Mouse (Mus musculus): ENCODE data around the gene Ahnak2. TPM values are rescaled to one million over a fixed set of nuclear protein-coding genes. Genes with fewer than 3 reads are reported as not detected.

Gene Ahnak2
- total RNA-seq, 4 experiments from 2014 or later = 4.7 to 11.9 (median 8.2) TPM

DNA sequence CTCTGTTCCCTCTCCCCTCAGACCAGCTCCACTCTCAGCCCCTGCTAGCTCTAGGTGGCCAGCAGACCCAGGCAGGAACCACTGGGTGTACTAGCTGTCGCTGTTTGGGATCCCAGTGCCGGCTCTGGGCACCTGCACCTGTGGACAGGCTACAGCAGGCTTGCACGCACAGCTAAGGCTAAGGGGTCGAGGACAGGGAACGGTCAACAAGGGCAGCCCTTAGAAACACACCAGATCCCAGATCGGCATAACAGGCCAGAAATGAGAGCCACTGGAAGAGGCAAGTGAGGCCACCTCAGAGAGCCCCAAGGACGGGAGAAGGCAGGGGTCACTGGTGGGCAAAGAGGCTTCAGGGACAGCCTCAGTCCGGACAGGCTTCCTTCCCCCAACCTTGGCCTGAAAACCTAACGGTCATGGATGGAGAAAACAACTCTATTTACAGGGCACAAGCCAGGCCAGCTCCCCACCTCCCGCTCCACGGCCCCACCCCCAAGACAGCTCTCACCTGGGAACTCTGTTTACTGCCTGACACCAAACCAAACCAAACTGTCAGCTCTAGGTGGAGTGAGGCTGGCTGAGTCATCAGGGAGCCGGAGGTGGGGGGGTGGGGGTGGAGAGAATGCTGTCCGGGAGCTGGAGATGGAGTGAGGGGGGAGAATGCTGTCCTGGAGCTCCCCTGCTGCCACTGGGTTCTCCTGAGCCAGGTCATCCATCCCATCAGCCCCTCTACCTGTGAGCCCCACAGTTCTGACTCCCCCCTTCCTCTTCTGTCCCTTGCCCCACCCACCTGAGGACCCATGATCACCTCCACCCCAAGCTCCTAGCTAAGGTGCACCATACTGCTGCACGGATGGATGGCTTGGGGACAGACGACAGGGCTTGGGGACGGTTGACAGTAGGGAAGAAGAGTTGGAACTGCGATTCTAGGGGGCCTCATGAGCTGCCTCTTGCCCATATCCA is 5.6 kb downstream of the Ahnak2 start:
- DNase-seq (ENCODE audit: low spot score in 2 of 2) = no peak

DNA sequence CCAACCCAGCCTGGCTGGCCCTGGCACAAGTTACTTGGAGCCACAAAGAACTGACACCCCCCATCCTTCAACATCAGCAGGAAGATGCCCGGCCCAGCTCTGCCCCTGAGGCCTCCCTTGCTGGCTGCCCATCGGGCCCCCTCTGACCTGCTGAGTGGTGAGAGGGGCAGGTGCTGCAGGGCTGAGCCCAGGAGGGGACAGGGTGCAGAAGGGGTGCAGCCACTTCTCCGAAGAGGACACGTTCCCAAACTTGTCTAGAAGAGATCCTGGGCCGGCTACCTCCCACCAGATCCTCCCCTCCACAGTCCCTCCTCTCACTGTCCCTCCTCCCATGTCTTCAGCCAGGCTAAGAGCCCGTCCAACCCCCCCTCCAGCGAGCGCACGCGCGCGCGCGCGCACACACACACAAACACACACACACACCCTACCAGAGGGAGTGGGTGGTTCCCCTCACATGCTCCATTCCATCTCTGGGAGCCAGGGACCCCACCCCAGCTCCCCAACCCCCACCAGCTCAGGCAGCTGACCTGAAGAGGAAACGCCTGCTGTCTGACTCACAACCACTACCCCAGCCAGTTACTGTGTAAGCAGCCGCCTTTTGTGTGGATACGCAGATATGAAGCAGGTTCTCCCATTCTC is 6.9 kb downstream of the Ahnak2 start:
- DNase-seq (ENCODE audit: low spot score in 2 of 2) = no peak

DNA sequence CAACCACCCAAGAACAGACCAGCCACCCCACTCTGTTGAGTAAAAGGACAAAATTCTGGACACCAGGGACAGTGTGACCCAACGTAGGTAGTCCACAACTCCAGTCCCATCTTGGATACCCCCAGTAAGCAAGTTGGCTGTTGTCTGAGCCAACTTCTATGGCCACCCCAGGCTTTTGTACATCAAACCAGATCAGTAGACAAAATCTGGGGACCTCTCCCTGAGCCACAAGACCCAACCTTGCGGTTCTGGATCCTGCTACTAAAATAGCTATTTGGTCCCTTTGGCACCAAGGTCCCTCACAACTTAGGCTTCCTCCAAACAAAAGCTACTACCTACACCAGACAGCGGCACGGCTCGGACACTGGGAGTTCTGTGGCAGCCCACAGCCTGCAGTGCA is 7.5 kb downstream of the Ahnak2 start:
- DNase-seq (ENCODE audit: low spot score in 2 of 2) = no peak

DNA sequence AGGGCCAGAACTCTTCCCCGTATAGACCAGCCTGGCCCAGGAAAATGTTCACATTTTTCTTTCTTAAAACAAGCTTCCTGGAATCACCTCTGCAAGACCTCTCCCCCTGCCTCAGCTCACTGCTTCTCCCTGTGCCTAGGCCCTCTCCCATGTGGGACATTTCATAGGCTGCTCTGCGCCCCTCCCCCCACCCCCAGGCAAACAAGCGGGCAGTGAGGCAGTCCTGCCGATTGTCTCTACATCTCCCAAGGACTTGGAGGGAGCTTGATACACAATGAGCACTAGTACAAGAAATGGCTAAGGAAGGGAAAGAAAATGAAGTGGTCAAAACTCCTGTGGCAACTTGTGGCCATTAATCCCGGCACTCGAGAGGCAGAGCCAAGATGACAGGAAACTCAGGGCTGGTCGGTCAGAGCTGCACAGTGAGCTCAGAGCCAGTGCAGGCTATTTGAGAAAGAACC is 8.1 kb downstream of the Ahnak2 start:
- DNase-seq (ENCODE audit: low spot score in 2 of 2) = no peak

DNA sequence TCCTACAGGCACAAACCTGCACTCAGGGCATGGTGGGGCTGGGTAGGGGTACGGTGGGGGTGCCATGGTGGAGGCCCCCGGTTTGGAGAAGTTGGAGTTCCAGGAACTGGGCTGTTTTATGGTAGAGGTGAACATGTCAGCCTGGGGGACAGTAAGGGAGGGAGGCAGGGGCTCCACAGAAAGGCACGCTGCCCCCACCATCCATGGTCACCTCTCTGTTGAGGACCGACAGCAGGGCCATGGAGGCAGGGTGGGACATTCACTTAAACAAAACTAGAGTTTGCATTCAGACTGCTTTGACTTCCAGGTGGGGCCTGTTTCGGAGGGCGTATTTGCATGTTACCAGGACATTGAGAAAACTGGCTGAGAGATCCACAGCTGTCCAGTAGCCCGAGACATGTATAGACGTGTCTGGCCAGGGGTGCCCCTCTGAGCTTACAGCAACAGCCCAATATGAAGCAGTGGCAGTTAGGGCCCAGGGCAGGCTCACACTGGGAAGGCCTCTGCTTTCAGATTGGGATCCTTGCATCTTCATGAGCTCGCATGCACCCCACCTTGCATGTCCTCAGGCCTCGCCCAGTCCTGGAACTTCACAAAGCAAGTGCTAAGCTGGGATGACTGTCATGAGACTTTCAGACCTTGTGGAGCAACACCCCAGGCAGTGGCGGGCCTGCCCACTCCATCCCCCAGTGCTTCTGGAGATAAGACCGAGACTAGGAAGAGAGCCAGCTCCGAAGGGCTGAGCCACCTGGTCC is 8.7 kb downstream of the Ahnak2 start:
- DNase-seq (ENCODE audit: low spot score in 2 of 2) = no peak

DNA sequence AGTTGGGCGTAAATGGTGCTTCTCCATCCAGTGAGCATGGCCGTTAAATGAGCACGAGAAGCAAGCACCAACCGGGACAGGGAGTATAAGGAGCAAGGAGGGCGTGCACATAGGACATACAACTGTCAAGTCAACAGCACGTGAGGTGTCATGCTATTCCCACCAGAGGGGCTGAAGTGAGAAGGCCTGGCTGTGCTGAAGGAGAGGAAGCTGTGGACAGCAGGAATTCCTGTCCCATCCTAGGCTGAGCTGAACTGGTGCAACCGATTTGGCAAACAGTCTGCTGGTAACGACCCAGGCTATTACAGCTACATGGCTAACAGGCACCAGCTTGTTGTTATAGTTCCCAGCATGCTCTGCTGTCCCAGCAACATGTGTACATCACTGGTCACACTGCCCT is 11.4 kb downstream of the Ahnak2 start:
- DNase-seq (ENCODE audit: low spot score in 2 of 2) = no peak

DNA sequence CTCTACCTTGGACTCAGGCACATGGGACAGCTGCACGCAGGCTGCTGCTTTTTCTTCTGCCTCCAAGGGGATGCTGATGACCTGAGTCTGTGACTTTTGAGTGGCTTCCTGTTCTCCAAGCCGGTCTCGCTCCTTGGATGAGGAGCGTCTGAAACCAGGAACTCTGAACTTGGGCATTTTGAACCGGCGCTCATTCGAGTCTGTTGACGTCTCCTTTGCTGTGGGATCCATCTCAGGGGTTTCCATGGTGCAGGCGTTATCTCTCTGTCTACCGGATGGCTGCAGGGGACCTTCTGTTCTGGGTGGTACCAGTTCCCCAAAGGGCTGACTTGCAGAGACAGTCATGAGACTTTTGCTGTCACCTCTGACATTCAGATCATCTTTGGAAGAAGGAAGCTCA is 28.0 kb downstream of the Ahnak2 start:
- no peak for DNase-seq (ENCODE audit: low spot score in 2 of 2)

DNA sequence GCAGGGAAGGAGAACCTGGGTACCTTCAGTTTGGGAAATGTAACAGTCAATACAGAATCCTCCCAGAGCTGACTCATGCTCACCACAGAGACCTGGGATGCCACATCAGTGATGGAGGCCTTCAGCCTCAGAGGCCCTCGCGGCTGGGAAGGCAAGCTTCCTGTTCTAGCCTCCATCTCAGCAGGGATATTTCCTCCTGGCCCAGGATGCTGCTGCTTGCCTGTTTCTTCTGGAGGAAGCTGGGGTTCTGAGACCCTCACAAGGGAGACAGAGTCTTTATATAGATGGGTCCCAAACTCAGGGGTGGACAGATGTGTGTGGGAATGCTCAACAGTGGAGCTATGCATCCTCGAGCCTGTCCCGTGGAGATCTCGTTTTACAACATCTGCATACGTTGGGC is 28.4 kb downstream of the Ahnak2 start:
- DNase-seq (ENCODE audit: low spot score in 2 of 2) = no peak

DNA sequence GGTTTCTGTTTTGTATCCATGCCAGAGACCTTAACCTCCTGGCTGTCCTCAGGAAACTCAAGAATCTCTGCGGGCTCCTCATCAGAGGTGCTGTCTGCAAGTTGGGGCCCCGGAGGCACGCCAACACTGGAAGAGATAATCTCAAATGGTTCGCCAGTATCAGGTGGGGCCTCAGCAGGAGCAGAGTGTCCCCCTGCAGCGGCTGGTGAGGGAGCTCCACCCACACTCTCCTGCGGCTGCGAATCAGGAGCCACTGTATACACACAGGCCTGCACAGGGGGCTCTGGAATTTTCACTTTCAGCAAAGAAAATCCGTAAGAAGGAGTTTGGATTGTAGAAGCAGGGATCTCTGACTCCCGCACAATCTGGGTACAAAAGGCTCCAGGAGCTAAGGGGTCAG is 29.1 kb downstream of the Ahnak2 start:
- no peak for DNase-seq (ENCODE audit: low spot score in 2 of 2)

DNA sequence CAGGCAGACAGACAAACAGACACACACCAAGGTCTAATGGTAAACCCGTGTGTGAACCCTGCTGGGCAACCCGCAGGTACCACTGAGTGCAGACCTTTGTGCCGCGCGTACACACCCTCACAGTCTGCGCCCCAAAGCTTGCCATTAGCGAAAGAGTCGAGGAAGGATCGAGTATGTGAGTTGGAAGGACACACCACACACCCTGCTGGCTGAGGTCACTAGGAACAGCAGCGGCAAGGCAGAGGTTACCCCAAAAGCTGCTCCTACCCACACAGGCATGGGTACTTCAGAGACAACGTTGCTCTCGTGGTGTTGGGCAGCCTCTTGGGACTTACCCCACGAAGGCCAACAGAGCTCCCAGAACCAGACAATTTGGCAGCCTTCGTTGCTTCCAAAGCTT is 30.2 kb downstream of the Ahnak2 start:
- DNase-seq (ENCODE audit: low spot score in 2 of 2) = no peak

DNA sequence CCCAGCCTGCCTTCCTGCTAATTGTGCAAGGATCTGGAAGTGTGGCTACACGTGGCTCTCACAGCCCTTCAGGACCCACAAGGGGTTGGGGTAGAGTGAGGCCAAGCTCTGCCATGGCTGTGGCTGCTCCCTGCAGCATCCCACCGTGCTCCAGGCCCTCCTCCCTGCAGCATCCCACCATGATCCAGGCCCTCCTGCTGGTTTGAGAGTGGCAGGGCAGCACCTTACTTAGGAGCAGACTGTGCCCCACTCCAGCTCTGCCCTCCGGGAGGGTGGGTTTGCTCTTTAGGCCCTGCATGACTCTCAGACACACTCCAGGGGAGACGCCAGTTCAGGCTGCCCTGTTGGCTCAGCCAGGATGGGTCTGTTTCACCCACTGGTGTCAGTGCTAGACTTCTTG is 32.1 kb downstream of the Ahnak2 start:
- no peak for DNase-seq (ENCODE audit: low spot score in 2 of 2)

DNA sequence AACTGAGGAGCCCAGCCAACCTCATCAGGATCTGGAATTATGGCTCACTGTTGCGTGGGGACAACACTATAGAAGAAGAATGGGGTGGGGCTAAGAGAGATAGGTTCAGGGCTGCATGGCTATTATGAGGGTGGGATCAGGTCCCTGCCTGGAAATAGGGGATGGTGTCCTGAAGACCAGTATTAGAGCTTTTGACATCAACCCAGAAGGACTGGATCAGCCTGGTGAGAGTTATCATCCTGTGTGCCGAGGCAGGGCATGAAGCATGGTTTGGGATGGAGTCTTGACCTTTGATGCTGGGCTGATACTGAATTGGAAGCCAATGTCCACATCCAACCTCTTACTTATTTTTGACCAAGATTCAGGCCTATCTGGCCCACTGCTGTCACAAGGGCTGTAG is 32.7 kb downstream of the Ahnak2 start:
- peak in 1 of 2 experiments; percentile 1 for DNase-seq (ENCODE audit: low spot score in 2 of 2)

DNA sequence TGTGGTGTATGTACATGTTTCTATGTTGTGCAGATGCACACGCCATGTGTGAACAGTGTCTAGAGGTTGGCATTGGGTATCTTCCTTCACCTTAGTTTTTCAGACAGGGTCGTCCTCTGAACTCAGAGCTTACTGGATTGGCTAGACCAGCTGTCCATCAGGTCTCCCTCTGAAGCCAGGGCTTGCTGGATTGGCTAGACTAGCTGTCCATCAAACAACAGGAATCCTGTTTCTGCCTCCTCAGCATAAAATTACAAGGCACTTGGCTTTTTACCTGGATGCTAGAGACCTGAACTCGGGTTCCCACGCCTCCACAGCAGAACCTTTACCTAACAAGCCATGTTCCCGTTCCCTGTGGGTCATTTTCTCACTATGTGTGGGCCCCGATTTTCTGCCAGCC is 33.4 kb downstream of the Ahnak2 start:
- DNase-seq (ENCODE audit: low spot score in 2 of 2) = peak; percentile 7 to 28

DNA sequence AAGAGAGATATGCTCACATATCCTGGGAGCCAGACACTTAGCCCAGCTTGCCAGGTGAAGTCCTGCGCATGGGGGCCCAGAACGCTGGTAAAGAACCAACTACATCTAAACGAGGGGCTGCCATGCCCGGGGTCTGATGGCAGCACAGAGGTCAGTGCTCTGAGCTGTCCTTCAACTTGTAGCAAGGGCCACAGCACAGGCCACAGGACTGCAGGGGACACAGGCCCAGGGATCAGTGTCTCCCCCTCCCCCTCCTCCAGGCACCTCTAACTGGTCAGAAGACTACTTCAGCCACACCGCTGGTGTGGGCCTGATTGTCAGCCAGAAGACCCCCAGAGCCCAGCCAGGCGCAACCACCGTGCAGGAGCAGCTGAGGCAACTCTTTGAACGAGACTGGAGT is 34.3 kb downstream of the Ahnak2 start:
- peak in 1 of 2 experiments; percentile 1 for DNase-seq (ENCODE audit: low spot score in 2 of 2)

DNA sequence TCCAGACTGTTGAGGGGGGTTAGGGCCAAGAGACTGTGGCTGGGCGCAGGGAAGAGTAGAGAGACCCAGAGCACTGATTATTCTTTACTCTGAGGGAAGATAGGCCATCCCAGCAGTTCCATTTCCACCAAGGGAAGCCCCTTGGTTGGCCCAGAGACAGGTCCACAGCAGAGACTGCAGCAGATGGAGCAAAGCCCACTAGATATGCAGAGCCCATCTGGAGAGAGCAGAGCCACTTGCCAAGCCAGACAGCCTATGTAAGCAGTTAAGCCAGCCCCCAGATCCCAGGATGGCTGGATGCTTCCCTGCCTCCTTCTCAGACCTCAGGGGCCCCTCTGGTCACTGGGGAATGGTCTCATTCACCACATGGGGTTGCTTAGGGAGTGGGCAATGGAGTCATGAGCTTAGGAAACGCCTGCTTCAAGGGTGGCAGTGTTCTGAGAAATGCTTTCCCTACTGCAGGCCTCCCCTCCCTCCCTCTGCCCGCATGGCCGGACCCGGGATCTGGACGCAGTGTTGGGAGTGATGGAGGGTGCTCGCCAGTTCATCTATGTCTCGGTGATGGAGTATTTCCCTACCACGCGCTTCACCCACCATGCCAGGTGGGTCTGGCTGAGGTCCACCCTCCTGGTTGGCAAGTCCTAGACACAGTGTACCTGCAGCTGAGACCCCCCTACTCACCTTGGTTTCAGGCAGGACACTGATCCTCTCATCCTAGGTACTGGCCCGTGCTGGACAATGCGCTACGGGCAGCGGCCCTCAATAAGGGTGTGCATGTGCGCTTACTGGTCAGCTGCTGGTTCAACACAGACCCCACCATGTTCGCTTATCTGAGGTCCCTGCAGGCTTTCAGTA is 35.2 kb downstream of the Ahnak2 start:
- DNase-seq (ENCODE audit: low spot score in 2 of 2) = peak; percentile 16 to 40

DNA sequence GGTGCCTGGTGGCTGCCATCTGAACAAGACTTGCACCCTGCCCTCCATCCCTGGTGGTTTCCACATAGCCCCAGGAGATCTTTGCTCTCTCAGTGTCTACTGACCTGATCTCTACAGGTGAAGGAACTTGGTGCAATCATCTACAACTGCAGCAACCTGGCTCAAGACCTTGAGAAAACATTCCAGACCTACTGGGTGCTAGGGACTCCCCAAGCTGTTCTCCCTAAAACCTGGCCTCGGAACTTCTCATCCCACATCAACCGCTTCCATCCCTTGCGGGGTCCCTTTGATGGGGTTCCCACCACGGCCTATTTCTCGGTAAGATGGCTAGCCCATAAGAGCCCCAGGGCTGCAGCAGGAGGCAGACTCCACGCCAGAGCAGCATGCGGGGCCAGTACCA is 35.9 kb downstream of the Ahnak2 start:
- no peak for DNase-seq (ENCODE audit: low spot score in 2 of 2)

DNA sequence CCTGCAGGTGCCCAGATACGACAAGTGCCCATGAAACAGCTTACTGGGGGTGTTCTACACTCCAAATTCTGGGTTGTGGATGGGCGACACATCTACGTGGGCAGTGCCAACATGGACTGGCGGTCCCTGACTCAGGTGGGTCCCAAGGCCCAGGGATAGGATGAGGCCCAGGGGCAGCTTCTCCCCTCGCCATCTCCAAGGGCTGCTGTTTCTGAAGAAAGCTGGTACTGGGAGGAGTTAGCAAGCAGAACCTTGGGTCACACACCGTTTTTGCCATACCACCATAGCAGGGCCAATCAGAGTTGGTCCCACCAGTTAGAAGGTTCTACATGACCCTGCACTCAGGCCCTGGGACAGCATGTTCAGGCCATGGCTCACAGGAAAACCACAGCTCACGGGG is 37.5 kb downstream of the Ahnak2 start:
- DNase-seq (ENCODE audit: low spot score in 2 of 2) = peak in 1 of 2 experiments; percentile 1

DNA sequence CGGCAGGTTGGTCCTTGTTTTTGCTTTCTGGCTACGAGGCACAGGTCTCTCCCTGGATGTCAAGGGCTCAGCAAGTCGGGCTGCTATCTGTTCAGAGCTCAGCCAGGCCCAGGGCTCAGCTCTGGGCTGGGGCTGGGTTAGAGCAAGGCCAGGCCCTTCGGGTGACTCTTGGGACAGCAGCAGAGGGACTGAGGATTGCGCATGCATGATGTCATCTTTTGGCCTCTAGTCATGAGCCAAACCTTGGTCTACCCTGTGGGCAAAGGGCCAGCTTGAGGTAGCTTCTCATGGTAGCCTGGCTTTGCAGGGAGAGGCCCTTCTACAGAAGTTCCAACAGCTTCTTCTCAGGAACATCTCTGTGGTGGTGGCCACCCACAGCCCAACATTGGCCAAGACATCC is 38.3 kb downstream of the Ahnak2 start:
- DNase-seq (ENCODE audit: low spot score in 2 of 2) = no peak

DNA sequence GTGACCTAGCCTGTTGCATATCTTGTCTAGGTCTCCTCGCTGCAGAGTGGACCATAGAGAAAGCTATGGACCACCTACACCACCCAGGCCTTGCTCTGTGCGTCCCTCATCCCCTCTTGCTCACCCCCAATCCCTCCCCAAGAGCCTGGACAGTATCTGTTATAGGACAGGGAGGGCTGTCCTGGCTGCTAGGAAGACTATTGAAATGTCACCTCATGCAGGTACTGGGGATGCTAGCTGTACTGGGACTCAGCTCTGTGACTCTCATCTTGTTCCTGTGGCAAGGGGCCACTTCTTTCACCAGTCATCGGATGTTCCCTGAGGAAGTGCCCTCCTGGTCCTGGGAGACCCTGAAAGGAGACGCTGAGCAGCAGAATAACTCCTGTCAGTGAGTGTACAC is 39.3 kb downstream of the Ahnak2 start:
- DNase-seq (ENCODE audit: low spot score in 2 of 2) = no peak

DNA sequence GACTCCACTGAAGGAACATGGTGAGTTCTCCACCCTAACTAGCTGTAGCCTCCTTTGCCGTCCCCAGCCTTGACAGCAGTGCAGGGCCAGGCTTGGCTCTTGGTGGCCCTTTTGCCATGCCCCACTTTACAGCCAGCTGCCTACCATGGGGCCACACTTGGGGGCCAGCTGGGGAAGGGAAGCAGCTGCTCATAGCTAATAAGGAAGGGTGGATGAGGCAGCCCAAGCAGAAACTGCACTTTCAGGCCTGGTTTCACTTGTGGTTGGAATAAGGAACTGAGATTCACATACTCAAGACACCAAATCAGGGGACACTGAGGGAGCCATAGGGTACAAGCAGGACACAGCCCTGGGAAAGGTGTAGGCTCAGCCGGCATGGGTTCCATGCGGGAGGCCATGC is 40.4 kb downstream of the Ahnak2 start:
- DNase-seq (ENCODE audit: low spot score in 2 of 2) = peak in 1 of 2 experiments; percentile 5

DNA sequence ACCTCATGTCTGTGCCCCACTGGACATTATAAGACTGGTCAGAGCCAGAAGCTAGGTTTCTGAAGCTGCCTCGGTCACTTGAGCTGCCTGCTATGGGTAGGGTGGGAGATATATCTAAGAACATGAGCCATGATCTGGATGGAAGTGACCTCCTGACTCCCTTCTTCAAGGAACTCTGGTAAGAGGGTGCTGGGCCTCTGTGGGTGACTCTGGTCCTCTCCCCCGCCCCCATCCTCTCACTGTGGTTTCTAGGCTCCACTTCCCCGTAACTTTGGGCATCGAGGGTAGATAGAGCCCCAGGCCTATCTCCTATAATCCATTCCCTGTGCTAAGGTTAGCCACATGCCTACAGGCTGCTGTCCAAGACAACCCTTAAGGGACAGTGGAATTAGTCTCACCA is 41.0 kb downstream of the Ahnak2 start:
- no peak for DNase-seq (ENCODE audit: low spot score in 2 of 2)

Data from layer of hippocampus, adult 8-10 months (tissue).